Mouse (Mus musculus) limb, embryonic 11.5 days (tissue): Measurements from ENCODE around the gene Cyp4f40. TPM values are rescaled to one million over a fixed set of nuclear protein-coding genes. Genes with fewer than 3 reads are reported as not detected.
"Not testable (repeated sequence)": the region's sequence is repeated elsewhere in the genome, so short reads cannot be mapped to it uniquely, and the experiment has no call there.

ENCODE experiments used
- ATAC-seq: fragments of 200-750 bp; cut with Nextera tagmentation; 2 replicates; pipeline ENCODE4 v1.8.0; 2017; ENCODE audit warnings: low read depth; ENCODE audit not compliant: insufficient number of reproducible peaks, low FRiP score, low TSS enrichment
- DNase-seq: peaks from one replicate; pipeline ENCODE4 v3.0.0-alpha.2; 2015; ENCODE audit warnings: low spot score
- H3K27ac ChIP-seq: fragments of 300-500 bp; sonication (generic); replicated peaks from 2 replicates; pipeline ENCODE4 v1.5.1; 2014; ENCODE audit warnings: low read depth, mild to moderate bottlenecking, low read length
- H3K27me3 ChIP-seq: fragments of 300-500 bp; sonication (generic); 2 replicates; pipeline ENCODE4 v1.6.1; 2014; ENCODE audit warnings: mild to moderate bottlenecking, low read length, mixed read lengths; ENCODE audit not compliant: control insufficient read depth, insufficient read depth
- H3K36me3 ChIP-seq: fragments of 300-500 bp; sonication (generic); 2 replicates; pipeline ENCODE4 v1.6.1; 2014; ENCODE audit warnings: mild to moderate bottlenecking, low read length, moderate library complexity, mixed read lengths; ENCODE audit not compliant: control insufficient read depth, insufficient read depth
- H3K4me1 ChIP-seq: fragments of 300-500 bp; sonication (generic); 2 replicates; pipeline ENCODE4 v1.6.1; 2014; ENCODE audit warnings: low read length, mixed read lengths; ENCODE audit not compliant: control insufficient read depth, insufficient read depth
- H3K4me2 ChIP-seq: fragments of 300-500 bp; sonication (generic); 2 replicates; pipeline ENCODE4 v1.6.1; 2014; ENCODE audit warnings: low read depth, mild to moderate bottlenecking, moderate library complexity; ENCODE audit not compliant: severe bottlenecking
- H3K4me3 ChIP-seq: fragments of 300-500 bp; sonication (generic); 2 replicates; pipeline ENCODE4 v1.5.1; 2014; ENCODE audit warnings: low read depth, low read length
- H3K9ac ChIP-seq: fragments of 300-500 bp; sonication (generic); 2 replicates; pipeline ENCODE4 v1.6.1; 2014; ENCODE audit warnings: mild to moderate bottlenecking, low read length
- H3K9me3 ChIP-seq: fragments of 300-500 bp; sonication (generic); 2 replicates; pipeline ENCODE4 v1.6.1; 2016; ENCODE audit warnings: low read length; ENCODE audit not compliant: control insufficient read depth
- WGBS: fragments of 180-500 bp; shearing (Covaris S2); extraction: QIAGEN DNeasy Blood & Tissue Kit; methylation state at CpG from one replicate; pipeline ENCODE4 v1.1.7; 2014; 5-methylcytosine and 5-hydroxymethylcytosine counted together
- polyA plus RNA-seq: library from polyadenylated mRNA; unstranded; fragments of >200 nt; fragmentation: Nextera tagmentation; extraction: Ambion mirVana; gene quantifications from 2 replicates; pipeline ENCODE4 v1.2.1, GENCODE M21; 2014

Cyp4f40 gene
- polyA plus RNA-seq, 1 experiment from 2014 or later, result not detected

DNA sequence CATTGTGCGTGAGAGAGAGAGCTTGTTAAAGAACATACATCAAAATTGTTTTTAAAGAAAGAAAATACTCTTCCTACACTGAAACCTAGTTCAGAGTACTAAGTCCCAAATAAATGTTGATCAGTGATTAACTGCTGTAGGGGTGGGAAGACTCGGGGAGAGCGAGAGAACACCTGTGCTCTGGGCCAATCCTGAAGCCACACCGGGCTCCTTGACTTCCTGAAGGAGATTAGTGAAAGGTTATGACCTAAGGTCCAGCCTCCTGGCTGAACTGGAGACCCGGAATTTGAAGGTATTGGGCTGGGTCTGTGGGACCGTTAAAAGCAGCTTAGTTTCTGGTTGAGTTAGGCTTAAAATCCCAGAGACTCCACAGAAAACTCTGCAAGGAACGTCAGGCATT is 64.1 kb downstream of the Cyp4f40 start:
- Histone ChIP-seq H3K36me3 (no peaks in the 10 kb centered on the region), H3K4me3 (no peak overlapping the region), H3K9me3 (no peaks in the 10 kb centered on the region), H3K9ac (no peak overlapping the region), H3K4me2 (no peak overlapping the region), H3K27ac (no peak overlapping the region), H3K27me3 (no peaks in the 10 kb centered on the region), H3K4me1 (no peaks in the 10 kb centered on the region)
- WGBS, result 82% methylated on average over 7 of the region's 7 CpGs
- ATAC-seq, result no peak
- DNase-seq, result no peak

DNA sequence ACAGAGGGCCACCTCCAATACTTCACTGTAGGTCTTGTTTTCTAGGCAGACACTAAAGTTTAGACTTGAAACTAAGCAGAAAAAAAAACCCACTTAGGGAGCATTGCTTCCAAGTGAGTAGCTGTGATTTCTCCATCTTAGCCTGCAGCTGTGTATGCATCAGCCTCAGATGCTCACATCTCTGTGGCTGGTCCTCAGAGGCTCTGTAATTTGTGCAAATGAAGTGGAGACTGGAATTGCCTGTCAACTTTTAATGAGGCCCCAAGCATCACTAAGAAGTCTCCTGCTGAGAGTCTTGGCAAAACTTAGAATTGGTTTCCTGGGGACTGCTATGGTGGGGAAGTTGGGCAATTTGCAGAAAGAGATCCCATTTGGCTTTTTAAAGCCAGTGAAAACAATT is 67.7 kb downstream of the Cyp4f40 start:
- ATAC-seq, DNase-seq, H3K36me3 ChIP-seq, H3K9ac ChIP-seq, H3K27ac ChIP-seq, H3K4me2 ChIP-seq, H3K4me1 ChIP-seq, H3K27me3 ChIP-seq, H3K9me3 ChIP-seq, H3K4me3 ChIP-seq: not testable (repeated sequence)

Other genes starting within 250 kb of the Cyp4f40 start
- gene Pglyrp2, start 234.7 kb upstream of the Cyp4f40 start, polyA plus RNA-seq, result not detected in 2 replicates
- not detected in 2 replicates for gene Cyp4f39, start 206.2 kb upstream of the Cyp4f40 start, polyA plus RNA-seq
- gene Cyp4f17, start 152.8 kb upstream of the Cyp4f40 start, polyA plus RNA-seq, result 7.9 and 9.6 TPM in 2 replicates
- 18.1 and 18.3 TPM in 2 replicates for gene Cyp4f16, start 122.3 kb upstream of the Cyp4f40 start, polyA plus RNA-seq
- not detected in 2 replicates for gene Cyp4f37, start 37.6 kb upstream of the Cyp4f40 start, polyA plus RNA-seq
- 0.11 and 0.48 TPM in 2 replicates for gene Cyp4f15, start 26.7 kb downstream of the Cyp4f40 start, polyA plus RNA-seq
- 46.2 and 48.2 TPM in 2 replicates for gene Zfp871, start 129.4 kb downstream of the Cyp4f40 start, polyA plus RNA-seq
- 3.8 and 5.7 TPM in 2 replicates for gene Zfp811, start 151.0 kb downstream of the Cyp4f40 start, polyA plus RNA-seq
- gene Zfp799, start 171.4 kb downstream of the Cyp4f40 start, polyA plus RNA-seq, result 22.2 and 24.1 TPM in 2 replicates
- 8.4 and 9.8 TPM in 2 replicates for gene Zfp870, start 232.7 kb downstream of the Cyp4f40 start, polyA plus RNA-seq